Mouse (Mus musculus): ENCODE measurements around the gene Retsat.

Gene Retsat

DNA sequence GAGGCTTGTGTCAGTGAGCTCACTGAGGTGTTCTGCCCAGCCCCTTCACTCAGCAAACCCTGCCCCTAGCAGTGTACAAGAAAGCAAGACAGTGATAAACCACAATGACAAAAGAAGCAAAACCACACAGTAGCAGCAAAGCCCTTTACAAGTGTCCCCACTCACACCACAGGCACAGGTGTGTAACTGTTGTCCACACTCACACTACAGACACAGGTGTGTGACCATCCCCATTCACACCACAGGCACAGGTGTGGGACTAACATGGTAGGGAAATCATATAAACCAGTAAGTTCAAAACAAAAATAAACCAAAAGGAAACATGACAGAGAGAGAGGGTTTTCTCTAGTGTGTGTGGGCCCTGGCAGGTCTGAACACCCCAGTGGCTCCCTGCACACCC lies 10.0 kb upstream of the Retsat start:
- no peak for DNase-seq (ENCODE audit: low spot score)

DNA sequence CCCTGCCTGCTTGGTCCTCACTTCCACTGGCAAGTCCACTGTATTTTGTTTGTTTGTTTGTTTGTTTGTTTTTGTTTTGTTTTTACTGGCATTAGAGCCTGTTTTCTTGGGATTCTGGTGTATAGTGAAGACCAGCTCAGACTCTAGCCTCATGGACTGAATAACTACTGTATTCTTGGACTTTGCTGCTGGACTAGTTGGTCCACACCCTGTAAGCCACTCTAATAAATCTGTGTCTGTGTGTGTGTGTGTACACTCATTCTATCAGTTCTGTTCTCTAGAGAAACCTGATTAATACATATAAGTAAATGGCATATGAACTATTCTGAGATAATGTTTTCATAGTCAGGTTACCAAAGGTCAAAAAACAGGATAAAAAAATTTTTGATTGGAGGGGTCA lies 8.2 kb upstream of the Retsat start:
- DNase-seq (ENCODE audit: low spot score), result no peak

DNA sequence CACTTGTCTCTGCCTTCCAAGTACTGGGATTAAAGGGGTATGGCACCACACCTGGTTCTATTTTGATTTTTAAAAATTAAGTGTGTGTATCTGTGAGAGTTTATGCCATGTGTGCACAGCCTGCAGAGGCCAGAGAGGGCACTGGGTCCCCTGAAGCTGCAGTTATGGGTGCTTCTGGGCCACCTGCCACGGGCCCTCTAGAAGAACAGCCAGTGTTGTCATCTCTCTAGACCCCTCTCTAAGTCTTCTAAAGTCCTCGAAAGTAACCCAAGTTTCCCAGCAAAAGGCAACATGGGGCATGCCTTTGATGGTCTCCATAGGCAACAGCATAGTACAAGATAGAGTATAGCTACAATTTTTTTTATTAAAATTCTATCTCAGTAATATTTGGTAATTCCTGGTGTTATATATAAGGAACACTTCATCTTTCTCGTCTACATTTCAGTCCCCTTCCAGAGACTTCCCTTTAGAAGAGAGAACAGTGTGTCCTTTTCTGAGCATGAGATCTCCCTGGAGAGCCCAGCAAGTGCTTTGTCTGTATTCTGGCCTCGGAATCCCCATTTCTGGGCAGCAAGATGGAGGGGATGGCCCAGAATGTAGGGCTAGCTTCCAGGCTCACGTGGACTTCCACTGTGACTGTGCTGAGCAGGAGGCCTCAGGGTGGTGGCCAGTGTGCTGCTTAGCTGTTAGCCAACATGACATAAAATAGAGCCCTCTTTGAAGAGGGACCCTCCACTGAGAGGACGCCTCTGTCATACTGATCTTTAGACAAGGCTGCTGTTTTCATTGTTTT lies 5.1 kb upstream of the Retsat start:
- no peak for DNase-seq (ENCODE audit: low spot score)

DNA sequence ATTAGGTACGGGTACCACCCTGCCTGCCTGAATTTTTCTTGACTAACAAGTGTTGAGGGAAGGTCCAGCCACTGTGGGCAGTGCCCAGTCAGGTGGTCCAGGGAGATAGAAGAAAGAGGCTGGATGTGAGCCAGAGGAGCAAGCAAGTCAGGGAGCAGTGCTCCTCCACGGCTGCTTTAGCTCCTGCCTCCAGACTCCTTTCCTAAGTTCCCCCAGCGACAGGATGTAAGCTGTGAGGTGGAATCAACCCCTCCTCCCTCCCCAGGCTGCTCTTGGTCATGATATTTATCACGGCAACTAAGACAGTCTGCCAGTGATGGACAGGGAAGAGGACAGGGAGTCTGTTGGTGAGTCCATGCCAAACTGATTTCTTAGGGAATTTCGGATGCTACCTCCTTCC lies 4.4 kb upstream of the Retsat start:
- DNase-seq (ENCODE audit: low spot score), result no peak

DNA sequence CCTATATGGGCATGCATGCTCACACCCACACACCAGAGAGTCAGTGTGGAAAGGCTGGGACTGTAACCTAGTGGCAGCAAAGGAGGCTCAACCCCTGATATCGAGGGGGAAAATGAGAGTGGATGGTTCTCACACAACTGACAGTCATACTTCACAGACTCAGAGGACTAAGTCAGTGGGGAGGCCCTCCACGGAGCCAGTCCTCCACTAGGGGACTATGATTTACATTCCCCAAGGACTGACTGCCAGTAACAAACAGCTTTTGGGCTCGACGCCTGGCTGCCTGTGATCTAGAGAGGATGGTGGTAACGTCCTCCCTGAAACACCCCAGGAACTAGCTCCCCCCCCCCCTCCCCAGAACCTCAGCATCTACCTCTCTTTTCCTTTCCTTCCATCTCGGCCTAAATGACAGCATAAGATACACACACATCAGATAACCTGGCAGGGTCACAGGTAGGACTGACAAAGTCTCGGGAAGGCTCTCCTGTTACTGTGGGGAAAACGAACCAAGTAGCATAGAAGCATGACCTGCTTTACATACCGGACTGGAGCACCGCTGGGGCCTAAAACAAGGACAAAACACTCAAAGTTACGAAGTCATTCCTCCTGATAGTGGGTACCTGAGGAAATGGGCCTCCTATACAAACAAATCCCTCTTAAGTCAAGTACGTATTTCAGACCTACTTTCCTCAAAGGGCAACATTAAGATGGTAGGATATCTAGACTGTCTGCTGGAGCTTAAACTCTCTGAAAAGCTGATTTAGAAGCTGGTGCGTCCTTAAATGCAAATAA lies 996 bp upstream of the Retsat start:
- DNase-seq (ENCODE audit: low spot score), result peak; percentile 56

DNA sequence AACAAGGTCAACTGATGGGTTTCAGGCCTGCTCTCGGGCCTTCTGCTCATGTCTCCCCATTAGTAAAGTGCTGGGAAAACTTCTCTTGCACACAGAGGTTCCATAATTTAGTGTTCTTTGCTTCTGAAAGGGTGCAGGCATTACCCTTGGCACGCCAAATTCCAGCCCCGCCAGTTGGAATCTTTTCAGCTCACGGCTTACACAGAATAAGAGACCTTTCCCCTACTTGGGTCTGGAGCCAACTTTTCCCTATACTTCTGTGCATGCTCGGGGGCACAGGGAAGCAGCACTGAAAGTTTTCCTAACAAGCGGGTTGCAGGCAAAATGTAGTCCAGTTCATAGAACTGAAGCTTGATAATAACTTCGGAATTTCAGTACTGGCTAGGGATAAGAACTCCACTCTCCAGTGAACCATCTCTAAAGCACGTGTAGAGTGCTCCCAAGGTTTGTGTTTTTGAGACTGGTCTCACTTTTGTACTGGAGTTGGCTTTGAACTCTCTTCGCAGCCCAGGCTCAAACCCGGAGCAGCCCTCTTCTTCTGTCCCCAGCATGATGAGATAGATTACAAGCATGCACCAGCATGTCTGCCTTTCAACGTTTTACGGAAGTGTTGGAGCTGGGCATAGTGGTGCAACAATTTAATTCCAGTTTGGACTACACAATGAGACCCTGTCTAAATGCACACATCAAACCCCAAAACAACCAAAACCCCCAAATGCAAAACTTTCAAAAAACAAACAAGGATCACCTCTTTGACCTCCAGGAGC lies 699 bp downstream of the Retsat start:
- DNase-seq (ENCODE audit: low spot score), result no peak

DNA sequence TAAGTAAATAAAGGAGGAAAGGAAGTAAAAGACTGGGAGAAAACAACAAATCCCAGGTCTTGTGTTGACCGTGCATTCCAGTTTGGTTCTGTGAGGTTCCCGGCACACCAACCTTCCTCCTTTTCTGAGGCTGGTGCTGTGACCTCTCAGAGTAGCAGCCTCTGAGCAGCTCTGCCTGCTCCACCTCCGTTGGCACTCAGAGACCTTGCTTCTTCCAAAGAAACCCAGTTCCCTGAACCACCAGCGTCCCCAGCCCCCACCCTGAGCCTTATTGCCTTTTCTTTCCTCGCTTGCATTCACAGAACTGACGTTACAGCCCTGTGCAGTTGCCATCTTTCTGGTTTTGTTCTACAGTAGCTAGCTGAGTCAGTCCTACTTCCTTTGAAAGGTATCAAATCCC lies 1.9 kb downstream of the Retsat start:
- DNase-seq (ENCODE audit: low spot score), result no peak

DNA sequence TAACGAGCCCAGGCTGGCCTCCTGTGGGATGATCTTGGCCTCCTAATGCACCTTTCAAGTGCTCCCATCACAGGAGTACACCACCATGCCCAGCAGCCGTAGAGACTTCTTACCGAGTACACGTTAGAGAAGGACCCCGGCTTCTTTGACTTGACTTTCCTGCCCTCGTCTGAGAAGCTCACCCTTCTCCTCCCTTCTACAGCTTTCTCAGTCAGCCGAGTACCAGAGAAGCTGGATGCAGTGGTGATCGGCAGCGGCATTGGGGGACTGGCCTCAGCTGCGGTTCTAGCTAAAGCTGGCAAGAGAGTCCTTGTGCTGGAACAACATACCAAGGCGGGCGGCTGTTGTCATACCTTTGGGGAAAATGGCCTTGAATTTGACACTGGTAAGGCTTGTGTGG lies 2.5 kb downstream of the Retsat start:
- DNase-seq (ENCODE audit: low spot score), result no peak

DNA sequence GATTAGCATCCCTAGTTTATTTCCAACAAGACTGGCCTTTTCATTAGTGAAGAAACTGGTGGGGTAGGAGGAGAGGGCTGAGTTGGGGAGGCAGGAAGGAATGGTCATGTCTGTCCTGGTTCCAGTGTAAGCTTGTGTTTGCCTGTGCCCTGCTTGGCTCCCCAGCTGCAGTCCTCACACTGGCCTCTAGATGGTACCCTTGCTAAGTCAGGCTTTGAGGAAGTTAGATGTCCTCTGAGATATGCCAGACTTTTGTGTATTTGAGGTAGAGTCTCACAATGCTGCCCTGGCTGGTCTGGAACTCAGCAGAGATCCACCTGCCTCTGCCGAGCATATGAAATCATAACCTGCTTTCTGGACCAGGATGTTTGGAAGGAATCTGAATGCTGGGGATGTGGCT lies 3.5 kb downstream of the Retsat start:
- peak; percentile 90 for DNase-seq (ENCODE audit: low spot score)

DNA sequence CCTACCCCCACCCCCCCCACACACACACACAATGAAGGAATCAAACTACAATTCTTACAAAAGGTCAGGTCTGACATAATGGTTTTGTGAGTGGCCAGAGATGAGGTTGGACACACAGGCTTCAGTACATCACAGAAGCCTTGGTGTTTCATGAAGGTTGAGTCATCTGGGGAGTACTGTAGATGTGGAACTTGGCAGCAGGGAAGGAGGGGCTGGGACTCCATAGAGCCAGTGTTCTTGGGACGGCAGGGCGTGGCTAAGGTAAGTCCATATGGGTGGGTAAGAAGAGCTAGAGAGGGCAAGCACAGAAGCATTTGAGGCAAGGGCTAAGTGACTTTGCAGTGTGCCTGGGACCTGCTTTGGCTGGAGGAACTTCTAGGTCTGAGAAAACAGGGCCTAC lies 5.8 kb downstream of the Retsat start:
- no peak for DNase-seq (ENCODE audit: low spot score)

DNA sequence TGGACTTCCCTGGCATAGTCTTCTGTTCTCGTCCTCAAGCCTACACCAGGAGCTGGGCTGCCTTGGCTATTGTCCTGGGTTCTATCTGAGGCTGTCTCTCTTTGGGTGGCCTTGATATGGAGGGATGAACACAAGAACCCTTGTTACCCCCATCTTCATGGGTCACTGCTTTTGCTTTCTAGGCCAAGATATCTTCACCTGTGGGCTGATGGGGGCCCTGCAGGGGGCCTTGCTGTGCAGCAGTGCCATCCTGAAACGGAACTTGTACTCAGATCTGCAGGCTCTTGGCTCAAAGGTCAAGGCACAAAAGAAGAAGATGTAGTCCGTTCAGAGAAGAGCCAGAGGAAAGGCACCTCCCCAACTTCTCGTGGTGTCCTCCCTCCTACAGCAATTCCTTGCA lies 8.8 kb downstream of the Retsat start:
- no peak for DNase-seq (ENCODE audit: low spot score)

DNA sequence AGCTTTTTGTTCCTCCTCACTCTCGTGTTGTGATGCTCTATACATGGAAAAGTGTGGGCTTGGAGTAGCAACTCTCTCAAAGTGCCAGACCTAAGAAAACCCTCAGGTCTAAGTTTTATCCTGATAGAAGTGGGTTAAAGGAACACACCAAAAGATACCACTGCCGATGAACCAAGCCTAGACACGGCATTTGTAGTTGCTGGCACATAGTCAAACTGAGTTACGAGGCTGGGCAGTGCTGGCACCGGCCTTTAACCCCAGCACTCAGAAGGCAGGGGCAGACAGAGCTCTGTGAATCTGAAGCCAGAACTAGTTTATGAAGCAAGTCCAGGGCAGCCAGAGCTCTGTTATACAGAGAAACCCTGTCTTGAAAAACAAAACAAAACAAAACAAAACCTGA lies 9.4 kb downstream of the Retsat start:
- no peak for DNase-seq (ENCODE audit: low spot score)

DNA sequence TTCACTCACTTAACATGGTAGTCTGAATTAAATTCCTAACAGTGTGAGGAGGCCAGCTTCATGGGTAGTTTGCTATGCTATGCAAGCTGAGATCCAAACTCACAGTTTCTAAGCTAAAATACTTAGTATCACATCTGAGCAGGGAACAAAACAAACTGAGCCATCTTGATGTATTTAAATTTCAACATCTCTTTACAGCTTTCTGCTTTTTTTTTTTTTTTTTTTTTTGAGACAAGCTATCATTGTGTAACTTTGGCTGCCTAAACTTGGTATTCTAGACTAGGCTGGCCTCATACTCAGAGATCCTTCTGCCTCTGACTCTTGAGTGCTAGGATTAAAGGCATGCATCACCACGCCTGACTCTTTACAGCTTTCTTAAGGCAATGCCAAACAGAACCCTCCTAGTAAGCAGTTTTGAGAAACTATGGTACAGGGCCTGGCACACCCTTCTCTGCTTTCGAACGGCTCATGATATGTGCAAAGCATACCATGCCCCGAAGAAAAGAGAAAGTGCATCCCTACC lies 10.4 kb downstream of the Retsat start:
- no peak for DNase-seq (ENCODE audit: low spot score)

DNA sequence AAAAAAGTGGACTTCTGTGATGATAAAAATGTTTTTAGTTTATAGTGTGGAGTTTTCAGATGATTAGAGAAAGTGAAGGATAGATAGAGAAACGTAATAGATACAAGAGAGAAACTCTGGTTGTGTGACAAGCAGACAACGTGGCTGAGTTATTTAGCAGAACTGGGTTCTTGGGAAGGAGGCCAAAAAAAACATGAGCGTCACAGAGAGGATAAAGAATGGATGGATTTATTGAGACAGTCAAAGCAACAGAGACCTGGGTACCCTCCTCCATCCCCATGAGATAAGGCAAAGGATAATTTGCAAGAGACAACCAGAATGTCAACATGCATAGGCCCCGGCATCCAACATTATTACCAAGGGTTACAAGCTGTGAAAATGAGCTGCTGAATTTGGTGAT lies 12.0 kb downstream of the Retsat start:
- DNase-seq (ENCODE audit: low spot score), result no peak

DNA sequence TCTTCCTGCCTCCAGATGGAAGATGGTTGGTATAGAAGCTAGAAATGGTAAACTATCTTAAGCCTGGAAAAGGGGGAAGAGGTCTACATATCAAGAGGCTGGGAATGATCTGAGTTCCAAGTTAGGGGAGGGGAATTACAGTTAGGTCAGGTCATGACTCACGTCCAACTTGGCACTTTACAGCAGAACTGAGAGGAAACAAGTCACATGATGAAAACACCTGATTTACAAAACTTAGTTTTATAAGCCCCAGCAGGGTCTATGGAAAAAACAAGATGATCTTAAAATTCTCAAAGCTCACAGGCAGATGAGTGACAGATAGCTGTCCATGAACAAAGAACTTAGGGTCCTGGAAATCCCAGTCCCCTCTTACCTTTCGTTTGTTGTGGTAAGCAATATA lies 16.9 kb downstream of the Retsat start:
- DNase-seq (ENCODE audit: low spot score), result no peak

DNA sequence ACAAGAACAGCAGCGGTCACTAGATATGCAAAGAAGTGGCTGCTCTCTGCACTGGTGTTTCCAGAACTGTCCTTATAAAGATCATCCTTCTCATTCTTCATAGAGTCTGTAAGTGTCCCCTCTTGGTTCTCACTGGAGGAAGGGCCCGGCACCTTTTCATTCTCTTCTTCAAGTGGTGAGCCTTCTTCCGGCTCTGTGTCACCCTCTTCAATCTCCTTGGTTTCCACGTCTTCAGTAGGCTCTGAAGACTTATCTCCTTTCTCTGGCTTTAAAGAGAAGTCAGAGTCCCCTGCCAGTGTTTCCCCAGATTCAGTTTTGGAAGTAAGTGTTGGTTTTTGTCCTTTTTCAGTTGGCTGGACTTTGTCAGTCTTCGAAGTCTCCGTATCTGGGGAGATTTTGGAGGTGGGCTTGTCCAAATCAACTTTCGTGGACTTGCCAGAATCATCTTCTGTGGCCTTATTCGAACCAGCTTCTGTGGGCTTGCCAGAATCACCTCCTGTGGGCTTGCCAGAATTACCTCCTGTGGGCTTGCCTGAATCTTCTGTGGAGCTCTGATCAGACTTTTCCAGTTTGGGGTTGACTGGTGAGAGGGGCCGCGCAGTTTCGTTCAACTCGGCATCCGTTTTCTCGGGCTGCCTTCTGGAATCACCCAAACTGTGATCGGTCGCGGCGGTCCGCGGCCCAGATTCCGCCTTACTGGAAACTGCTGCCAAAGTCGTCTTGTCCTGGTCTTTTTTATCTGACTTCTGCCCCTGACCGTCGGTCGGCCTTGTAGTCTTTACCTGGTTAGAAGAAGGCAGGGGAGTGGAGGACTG lies 17.5 kb downstream of the Retsat start:
- DNase-seq (ENCODE audit: low spot score), result no peak

DNA sequence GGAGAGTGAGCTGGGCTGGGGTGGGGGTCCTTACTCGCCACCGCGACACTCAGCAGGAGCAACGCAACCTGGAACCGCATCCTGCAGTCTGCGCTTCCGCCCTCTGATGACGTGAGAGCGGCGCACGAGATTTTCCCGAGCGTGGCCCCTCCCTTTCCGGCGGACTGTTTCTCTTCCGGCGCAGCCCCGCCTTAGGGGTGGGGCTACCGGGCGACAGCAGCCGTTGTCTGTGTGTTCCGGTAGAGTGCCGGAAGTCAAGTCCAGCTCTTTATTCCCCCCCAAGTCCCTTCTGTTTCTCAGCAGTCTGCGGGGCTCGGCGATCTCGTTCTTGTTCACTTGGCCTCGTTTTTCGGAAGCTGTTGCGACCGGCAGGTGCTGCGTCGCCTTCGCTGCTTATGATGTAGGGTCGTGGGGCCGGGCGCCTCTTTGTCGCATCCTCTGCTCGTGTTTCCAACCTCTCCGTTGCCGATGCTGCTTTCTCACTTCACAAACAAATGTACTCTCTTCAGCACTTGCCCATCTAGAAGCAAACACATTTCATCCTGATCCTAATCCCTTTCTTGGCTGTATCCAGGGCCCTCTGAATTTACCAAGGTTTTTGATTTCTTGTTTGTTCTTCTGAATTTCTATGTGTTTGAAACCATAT lies 18.5 kb downstream of the Retsat start, which contains the start of gene Tgoln1:
Gene Tgoln1, minus strand, starts transcription at position 358 of the 646 bp plus-strand sequence.
- DNase-seq (ENCODE audit: low spot score), result peak; percentile 96

DNA sequence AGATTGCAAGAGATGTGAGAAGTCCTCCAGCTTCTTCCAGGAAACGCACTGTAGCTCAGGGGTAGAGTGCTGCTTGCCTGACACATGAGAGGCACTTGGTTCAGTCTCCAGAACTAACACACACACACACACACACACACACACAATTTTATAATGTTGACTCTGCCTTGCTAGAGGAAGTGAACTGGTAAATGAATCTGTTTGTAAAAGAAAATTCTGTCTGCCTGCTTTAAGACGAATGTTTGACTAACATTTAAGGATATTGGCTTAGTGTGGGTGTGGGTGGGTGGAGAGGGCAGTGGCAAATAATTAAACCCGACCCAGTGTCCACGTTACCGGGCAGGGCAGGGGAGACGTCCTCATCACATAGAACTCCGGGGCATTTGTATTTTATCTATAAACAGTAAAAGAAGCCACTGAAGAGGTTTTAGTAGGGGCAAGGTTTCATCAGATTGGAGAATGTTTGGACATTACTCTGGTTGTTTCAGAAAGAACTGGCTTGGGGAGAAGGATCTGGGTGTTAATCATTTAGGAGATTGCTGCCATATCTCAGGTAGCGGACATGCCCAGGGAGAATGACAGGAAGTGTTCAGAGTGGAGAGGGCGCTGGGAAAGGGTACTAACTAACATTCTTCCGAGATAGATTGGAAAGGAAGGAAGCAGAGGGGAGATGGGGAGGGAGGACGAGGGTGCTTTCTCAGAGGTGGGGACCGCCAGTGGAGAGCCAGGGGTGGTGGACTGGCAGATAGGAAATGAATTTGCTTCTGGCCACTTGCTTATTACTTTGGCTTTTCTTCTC lies 21.7 kb downstream of the Retsat start:
- peak; percentile 69 for DNase-seq (ENCODE audit: low spot score)

DNA sequence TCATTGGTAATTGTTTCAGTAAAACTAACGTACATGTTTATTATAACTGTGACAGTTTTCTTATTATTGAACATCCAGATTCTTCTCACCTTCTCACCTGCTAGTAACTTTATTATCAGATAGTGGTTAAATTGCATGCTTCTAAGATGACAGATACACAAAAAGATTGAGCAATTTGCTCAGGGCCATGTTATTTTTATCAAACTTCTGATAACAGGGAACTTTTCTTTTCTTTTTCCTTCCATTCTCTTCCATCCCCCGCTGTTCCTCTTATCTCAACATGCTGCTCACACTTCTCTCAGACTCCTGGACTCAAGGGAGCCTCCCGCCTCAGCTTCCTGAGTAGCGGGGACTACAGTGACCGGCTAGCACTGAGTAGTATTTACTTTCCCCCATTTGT lies 22.6 kb downstream of the Retsat start:
- no peak for DNase-seq (ENCODE audit: low spot score)

DNA sequence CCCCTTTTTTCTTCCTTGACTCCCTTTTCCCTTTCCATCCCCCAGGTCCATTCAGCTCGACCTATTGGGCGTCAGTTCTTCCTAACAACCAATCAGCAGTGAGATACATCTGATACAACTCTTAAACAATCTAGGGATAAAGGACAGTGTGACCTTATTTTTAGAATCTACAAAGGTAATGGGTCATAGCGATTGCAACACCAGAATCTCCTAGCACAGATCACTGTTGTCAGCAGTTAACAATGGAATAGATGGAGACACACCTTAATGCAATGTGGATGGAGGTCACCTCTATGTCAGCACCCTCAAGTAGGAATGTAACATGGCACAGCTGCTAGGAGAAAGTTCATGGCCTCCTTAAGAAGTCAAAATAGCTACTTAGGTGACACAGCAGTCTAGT lies 24.6 kb downstream of the Retsat start:
- DNase-seq (ENCODE audit: low spot score), result no peak

All from lung, postnatal 25 days (tissue).